Mouse (Mus musculus): ENCODE measurements around the gene Gm973.

Gm973 gene

GRCm38 (mm10) chr1:59492432-59492831, 23.6 kb upstream of the Gm973 start:
- no peak for DNase-seq (ENCODE audit: low spot score)

GRCm38 (mm10) chr1:59495970-59496369, 20.1 kb upstream of the Gm973 start:
- no peak for DNase-seq (ENCODE audit: low spot score)

DNA sequence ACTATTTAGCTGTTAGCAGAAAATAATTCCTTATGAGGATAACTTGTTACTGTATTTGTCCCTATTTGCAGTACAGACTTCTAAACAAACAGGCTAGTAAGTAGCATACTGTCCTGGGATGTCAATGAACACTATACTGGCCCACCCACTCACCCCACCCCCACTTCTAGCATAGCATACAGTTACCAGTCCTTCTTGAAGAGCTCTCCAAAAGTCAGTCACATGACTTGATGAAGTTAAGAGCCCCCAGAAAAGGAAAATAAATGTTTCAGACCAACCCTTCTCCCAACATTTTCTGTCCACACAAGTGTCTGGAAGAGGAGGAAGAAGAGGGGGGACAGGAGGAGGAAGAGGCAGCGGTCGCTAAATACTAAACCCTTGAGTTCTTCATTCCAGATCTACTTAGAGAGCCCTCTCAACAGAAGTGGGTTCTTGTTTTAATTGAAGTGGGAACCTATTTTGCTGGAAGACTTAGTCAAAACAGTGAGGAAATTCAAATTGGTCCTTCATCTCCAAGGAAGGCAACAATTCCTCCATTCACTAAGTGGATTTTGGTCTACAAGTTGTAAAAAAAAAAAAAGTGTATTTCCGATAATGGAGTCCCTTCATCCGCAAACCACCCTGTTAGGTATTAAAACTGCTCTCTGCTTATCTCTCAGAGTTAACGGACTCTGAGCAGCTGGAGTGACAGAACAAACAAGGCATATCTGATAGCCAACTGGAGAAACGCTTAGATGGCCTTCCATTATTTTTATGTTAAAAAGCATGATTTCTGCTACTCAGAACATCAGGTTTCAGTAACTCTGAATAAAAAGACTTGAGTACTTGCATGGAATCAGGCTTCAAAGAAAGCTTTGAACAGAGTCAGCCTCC, 18.1 kb upstream of the Gm973 start:
- no peak for DNase-seq (ENCODE audit: low spot score)

DNA sequence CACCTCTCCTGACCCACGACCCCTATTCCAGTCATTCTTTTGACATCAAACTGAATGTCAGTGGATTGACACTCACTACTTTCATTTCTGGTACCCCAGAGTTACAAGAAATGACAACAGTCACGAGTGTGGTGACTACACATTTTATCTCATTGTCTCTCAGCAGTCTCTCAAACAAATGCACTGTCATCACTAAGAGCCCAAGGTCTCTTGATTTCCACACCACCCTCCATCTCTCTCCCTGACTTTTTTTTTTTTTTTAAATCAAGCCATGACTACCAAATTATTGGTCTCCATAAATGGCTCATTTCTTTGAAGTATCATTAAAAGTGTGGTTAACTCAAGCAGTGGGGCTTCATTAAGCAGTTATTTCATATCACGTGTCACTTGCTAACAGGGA, 16.7 kb upstream of the Gm973 start:
- DNase-seq (ENCODE audit: low spot score), result no peak

GRCm38 (mm10) chr1:59502355-59502754, 13.7 kb upstream of the Gm973 start:
- DNase-seq (ENCODE audit: low spot score), result no peak

DNA sequence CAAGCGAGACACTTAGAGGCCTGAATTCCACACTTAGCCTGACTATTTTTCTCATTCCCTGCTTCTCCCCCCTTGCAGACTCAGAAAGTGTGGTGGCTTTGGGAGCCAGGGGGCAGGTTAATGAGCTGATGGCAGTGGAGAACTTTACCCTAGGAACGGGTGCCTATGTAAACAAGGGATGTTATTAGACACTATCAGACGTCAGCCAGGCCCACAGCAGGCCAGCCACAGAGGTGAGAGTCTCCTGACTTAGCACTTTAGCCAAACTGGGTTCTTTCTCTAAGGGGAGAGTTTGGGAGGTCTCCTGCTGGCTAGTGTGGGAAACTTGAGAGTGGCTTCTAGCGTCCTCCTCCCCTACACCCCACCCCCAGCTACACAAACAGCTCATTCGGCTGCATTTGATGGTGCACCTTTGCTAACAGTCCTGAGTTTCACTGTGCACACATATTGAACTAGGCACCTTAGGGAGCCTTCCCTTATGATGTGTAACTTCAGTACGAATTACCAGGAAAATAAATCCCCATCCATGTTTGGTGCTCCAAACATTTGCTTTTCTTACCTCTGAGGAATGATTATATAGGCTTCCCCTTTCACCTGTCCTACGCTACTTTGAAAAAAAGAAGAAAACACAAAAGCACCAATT, 12.3 kb upstream of the Gm973 start:
- DNase-seq (ENCODE audit: low spot score), result no peak

- no peak for DNase-seq (ENCODE audit: low spot score)
Measured at GRCm38 (mm10) chr1:59504302-59504700, 11.8 kb upstream of the Gm973 start.

DNA sequence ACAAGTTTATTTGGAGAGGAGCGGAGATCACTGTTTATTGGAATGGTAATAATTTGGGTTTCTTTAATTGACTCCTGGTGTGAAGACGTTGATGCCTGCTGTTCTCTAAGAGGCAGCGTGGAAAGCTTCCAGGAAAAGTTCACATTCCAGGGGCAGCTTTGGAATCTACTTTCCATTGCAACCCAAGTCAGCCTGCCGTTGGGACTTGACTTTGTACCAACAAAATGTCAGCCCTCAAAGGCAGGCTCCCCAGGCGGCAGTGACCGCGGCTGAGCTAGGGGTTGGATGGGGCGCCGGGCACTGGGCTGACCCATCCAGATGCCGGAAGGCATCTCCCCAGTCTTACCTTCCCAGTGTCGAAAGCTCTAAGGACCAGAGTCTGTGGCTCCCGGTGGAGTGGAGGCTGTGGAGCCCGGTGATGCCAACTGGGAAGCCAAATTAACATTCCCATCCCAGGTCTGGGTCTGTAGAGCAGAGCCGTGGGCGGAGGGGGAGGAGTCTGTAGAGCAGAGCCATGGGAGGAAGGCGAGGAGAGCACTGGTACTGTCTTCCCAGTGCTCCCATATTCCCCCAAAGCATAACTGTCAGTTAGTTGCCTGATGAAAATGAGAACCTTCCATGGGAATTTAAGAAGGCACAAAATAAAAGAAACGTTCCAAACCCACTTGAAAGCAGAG, 7.5 kb upstream of the Gm973 start:
- no peak for DNase-seq (ENCODE audit: low spot score)

GRCm38 (mm10) chr1:59511566-59512270, 4.3 kb upstream of the Gm973 start:
- DNase-seq (ENCODE audit: low spot score), result no peak

DNA sequence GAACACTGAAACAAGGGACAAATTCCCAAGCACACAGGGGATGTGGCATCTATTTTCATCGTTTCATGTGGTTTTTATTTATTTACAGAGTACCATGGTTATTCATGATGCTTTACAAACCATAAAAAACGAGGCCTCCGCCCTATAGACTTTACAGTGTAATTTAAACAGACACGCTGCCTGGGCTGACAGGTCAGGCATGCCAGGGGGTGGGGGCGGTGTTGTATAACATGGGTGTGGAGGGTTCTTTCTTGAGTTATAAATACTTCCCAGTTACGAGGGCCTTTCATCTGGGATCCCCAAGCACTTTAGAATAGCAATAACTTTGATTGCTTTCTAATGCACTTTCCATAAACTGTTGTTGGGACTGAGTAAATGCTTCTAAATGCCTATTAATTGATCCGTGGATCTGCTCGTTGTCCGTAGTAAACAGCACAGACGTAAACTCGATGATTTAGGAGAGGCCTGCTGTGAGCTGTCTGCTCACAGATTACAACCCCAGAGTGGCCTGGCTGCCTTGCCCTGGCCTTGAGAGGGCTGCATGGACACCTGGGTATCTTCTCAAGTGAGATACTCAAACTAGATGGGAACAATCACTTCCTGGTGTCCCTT, 4.3 kb downstream of the Gm973 start:
- DNase-seq (ENCODE audit: low spot score), result no peak

DNA sequence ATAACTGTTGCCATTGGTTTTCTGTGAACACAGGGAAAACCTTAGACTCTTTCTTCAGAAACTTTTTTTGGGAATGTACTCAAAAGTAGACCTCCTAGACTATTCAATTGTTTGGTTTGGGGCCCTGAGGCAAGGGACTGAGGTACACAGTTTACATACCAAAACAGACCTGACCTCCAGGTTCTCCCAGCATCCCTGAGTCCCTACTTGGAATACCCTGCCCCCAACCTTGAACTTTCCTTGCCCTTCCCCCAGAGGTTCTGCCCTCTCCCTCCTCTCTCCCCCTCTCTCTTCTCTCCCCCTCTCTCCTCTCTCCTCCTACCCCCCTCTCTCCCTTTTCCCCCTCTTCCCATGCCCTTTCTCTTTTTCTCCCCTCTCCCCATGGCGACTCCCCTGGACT, 6.4 kb downstream of the Gm973 start:
- DNase-seq (ENCODE audit: low spot score), result no peak

DNA sequence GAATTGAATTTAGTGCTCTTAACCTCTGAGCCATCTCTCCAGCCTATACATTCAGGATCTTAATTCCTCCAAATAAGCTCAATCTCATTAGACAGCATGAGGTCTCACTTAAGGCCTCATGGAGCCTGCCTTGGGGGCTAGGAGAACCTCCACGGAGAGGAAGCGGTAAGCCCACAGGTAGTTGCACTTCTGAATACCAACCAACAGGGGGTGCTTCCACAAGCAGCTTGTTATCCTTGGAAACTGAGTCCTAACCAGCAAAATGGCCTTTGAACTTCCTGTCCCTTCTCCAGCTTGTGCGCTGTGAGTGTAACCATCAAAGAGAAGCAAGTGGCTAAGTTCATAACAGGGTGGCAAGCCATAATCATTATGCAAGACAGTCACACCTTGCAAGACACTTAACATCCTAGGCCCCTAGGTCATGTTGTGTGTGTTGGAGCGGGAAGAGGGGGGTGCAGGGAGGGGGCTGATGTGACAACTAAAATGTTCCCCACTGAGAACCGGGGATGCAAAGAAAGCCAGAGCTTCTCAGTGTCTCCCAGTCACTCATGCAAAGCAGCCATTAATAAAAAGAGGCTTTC, 7.4 kb downstream of the Gm973 start:
- no peak for DNase-seq (ENCODE audit: low spot score)

DNA sequence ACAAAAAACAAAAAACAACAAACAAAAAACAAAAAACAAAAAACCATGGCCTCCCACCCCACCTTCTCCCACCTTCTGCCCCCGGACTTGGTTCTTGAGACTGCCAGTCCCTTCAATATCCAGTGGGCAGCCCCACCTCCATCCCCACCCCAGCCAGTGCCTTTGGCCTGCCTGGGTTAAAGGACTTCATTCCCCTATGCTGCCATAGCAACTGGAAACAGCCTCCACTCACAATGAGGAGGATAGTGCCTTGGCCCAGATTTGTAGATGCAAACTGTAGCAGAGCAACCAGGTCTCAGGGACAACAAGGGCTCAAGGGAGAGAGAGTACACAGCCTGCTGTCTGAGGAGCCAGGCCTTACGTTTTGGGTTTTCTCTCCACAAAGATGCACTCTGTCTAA, 8.0 kb downstream of the Gm973 start:
- no peak for DNase-seq (ENCODE audit: low spot score)

DNA sequence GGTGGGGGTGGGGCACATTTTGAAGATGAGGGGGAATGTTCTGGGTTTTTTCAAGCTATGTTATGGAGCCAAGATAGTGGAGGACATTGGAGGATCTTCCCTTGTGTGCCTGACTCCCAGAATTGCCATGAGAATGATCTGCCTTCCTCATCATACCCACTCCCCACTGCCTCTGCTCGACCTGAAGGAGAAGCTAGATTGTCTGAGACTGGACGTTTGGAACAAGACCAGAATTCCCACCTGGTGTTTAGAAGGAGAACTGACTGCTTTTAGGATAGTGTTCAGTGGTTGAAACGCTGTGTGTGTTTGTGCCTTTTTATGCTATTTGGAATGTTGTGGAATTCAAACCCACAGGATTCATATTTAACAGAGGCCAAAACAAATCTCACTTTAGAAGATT, 8.7 kb downstream of the Gm973 start:
- DNase-seq (ENCODE audit: low spot score), result no peak

GRCm38 (mm10) chr1:59527219-59527618, 11.2 kb downstream of the Gm973 start:
- no peak for DNase-seq (ENCODE audit: low spot score)

DNA sequence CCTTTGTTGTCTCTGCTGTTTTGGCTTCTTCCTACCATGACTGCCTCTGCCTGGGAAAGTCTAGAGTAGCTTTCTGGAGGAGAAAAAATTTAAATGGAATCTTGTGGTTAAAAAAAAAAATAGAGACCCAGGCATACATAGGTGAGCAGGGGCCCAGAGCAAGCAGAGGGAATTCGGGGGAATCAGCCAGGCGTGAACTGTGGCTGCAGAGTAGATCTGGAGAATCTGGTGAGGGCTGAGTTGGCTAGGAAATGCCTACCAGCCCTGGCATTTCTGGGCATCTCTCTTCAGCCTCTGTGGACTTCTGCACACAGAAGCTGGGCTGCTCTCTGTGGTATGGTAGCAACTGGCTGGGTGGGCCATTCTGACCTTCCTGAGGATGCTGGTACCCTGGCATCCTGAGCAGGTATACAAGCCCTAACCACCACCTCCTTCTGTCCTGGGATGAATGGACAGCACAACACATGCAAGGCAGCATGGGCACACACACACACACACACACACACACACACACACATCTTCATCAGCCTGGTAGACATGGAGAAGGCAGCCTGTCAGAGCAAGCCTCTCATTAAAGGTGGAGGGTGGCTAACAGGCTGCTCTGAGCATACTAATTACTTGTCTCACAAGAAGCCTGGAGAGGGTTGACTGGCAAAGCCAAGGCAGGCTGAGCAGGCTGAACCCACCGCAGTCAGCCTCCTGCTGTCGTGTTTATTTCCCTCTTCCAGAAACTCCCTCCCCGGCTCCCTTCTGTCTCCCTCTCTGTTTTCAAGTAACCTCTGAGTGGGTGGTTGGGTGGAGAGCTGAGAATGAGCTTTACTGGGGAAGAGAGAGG, 19.1 kb downstream of the Gm973 start:
- no peak for DNase-seq (ENCODE audit: low spot score)

DNA sequence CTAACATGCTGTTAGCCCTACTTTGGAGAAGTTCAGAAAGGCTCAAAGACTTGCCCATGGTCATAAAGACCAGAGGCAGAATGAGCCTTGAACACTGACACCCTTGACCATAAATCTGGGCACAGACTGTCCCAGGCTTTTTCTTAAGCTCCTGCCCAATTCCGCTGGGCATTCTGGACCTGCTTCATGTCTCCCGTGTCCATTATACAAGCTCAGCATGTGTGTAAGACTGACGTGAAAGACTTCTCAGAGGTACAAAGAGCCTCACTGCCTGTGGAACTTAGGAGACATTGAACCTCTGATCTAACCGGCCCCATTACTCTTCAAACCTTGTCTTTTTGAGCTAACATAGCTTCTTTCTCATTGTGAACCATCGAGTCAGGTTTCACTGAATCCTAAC, 22.3 kb downstream of the Gm973 start:
- no peak for DNase-seq (ENCODE audit: low spot score)

- no peak for DNase-seq (ENCODE audit: low spot score)
Measured at GRCm38 (mm10) chr1:59540537-59541148, 24.6 kb downstream of the Gm973 start.

DNA sequence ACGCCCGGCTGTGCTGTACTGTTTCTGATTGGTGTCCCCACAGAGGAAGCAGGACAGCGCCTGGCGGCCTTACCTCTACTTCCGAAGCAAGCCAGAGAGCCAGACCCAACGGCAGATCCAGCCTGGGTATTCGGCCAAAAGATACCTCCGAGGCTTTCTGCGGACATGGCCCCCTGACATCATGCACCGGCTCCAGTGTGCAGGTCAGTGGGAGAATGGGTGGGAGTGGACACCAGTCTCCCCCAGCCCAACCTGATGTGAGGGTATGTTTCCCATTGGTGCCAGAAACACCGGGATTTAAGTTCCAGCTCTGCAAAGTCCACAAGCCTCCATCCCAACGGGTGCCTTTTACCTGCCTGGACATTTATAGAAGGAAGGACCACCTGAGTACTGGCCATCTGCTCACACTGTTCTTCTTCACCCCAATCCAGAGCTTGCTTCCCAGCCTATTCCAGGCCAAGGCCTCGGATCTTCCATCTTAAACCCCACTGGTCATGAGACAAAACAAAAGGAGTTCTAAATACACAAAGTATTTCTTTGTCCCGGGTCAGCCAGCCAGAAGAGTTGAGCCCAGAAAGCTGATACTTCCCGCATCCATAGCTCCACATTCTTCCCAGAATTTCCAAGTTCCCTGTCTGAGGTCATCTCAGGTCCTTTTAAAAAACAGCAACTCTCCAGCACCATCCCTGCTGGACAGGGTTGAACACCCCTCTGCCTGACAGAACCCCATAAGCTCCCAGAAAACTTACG, 25.4 kb downstream of the Gm973 start:
- no peak for DNase-seq (ENCODE audit: low spot score)

DNA sequence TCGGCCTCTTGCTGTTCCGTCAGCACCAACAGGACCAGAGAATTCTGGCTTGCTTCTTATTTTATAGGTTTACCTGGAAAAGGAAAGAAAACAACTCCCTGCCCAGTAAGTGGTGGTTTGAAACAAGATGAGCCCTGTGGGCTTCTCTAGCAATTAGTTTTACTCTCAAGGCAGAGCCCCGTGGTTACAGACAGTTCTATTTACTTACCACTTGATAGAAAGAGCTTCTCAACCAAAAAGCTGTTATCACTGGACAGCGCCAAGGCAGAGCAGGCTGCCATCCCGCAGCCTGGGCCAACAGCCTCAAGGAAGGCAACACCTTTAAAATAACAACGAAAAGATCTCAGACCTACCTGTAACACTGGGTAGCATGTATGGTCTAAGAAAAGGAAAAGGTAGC, 26.2 kb downstream of the Gm973 start:
- DNase-seq (ENCODE audit: low spot score), result no peak

All from ovary, adult 18-20 months (tissue).